Mouse (Mus musculus): Measurements from ENCODE around the gene Sestd1.

Sestd1 gene

GRCm38 (mm10) chr2:77270781-77271180 is 9.6 kb downstream of the Sestd1 start:
- DNase-seq (ENCODE audit: low read depth) = no peak

- no peak for DNase-seq (ENCODE audit: low read depth)
These were observed 10.3 kb downstream of the Sestd1 start for GRCm38 (mm10) chr2:77270136-77270535.

GRCm38 (mm10) chr2:77268612-77269239 is 11.7 kb downstream of the Sestd1 start:
- no peak for DNase-seq (ENCODE audit: low read depth)

GRCm38 (mm10) chr2:77266931-77267330 is 13.5 kb downstream of the Sestd1 start:
- no peak for DNase-seq (ENCODE audit: low read depth)

GRCm38 (mm10) chr2:77266011-77266410 is 14.4 kb downstream of the Sestd1 start:
- no peak for DNase-seq (ENCODE audit: low read depth)

- no peak for DNase-seq (ENCODE audit: low read depth)
These were observed 15.1 kb downstream of the Sestd1 start for GRCm38 (mm10) chr2:77265301-77265700.

- no peak for DNase-seq (ENCODE audit: low read depth)
These were observed 15.8 kb downstream of the Sestd1 start for GRCm38 (mm10) chr2:77264550-77264949.

- DNase-seq (ENCODE audit: low read depth) = no peak
These were observed 16.6 kb downstream of the Sestd1 start for GRCm38 (mm10) chr2:77263477-77264435.

- no peak for DNase-seq (ENCODE audit: low read depth)
These were observed 20.3 kb downstream of the Sestd1 start for GRCm38 (mm10) chr2:77260134-77260533.

- no peak for DNase-seq (ENCODE audit: low read depth)
These were observed 27.2 kb downstream of the Sestd1 start for GRCm38 (mm10) chr2:77253227-77253626.

GRCm38 (mm10) chr2:77251736-77252135 is 28.7 kb downstream of the Sestd1 start:
- DNase-seq (ENCODE audit: low read depth) = no peak

GRCm38 (mm10) chr2:77249771-77250681 is 30.4 kb downstream of the Sestd1 start:
- DNase-seq (ENCODE audit: low read depth) = peak; percentile 39

- DNase-seq (ENCODE audit: low read depth) = no peak
These were observed 32.0 kb downstream of the Sestd1 start for GRCm38 (mm10) chr2:77248416-77248815.

- DNase-seq (ENCODE audit: low read depth) = no peak
These were observed 33.1 kb downstream of the Sestd1 start for GRCm38 (mm10) chr2:77247200-77247830.

GRCm38 (mm10) chr2:77245806-77246205 is 34.6 kb downstream of the Sestd1 start:
- DNase-seq (ENCODE audit: low read depth) = no peak

GRCm38 (mm10) chr2:77242248-77242647 is 38.1 kb downstream of the Sestd1 start:
- no peak for DNase-seq (ENCODE audit: low read depth)

- no peak for DNase-seq (ENCODE audit: low read depth)
These were observed 41.8 kb downstream of the Sestd1 start for GRCm38 (mm10) chr2:77238607-77239006.

GRCm38 (mm10) chr2:77238046-77238445 is 42.3 kb downstream of the Sestd1 start:
- DNase-seq (ENCODE audit: low read depth) = no peak

- no peak for DNase-seq (ENCODE audit: low read depth)
These were observed 43.5 kb downstream of the Sestd1 start for GRCm38 (mm10) chr2:77236860-77237259.

- no peak for DNase-seq (ENCODE audit: low read depth)
These were observed 44.5 kb downstream of the Sestd1 start for GRCm38 (mm10) chr2:77235896-77236295.

GRCm38 (mm10) chr2:77232604-77233003 is 47.8 kb downstream of the Sestd1 start:
- no peak for DNase-seq (ENCODE audit: low read depth)

GRCm38 (mm10) chr2:77220960-77221359 is 59.4 kb downstream of the Sestd1 start:
- no peak for DNase-seq (ENCODE audit: low read depth)
